Mouse (Mus musculus) brain, adult 2 months (tissue): ENCODE measurements at regions not wholly inside any gene's neighbourhood (a gene's known extent, or its start where the extent isn't known, plus 50 kb on each side); places are given as distances from the start of the nearest gene placed in this dataset.

Source experiments
- DNase-seq: peaks from one replicate; pipeline ENCODE4 v3.0.0; 2011; ENCODE audit warnings: low read depth, low spot score

GRCm38 (mm10) chr12:9261662-9262061 is 231.9 kb downstream of the Ttc32 start:
- no peak for DNase-seq

GRCm38 (mm10) chr12:9266221-9266620 is 236.4 kb downstream of the Ttc32 start:
- DNase-seq, result no peak

- DNase-seq, result no peak
Observed at GRCm38 (mm10) chr12:9271484-9271883, 241.7 kb downstream of the Ttc32 start.

- no peak for DNase-seq
Observed at GRCm38 (mm10) chr12:9274181-9274580, 244.4 kb downstream of the Ttc32 start.

GRCm38 (mm10) chr12:9275697-9276096 is 245.9 kb downstream of the Ttc32 start:
- DNase-seq, result no peak

- DNase-seq, result no peak
Observed at GRCm38 (mm10) chr12:9278735-9279134, 248.9 kb downstream of the Ttc32 start.

- DNase-seq, result no peak
Observed at GRCm38 (mm10) chr12:9279893-9280605, 250.3 kb downstream of the Ttc32 start.

- DNase-seq, result no peak
Observed at GRCm38 (mm10) chr12:9287271-9287670, 257.5 kb downstream of the Ttc32 start.

GRCm38 (mm10) chr12:9292656-9293055 is 262.9 kb downstream of the Ttc32 start:
- peak; percentile 85 for DNase-seq

- DNase-seq, result no peak
Observed at GRCm38 (mm10) chr12:9295211-9295610, 265.4 kb downstream of the Ttc32 start.

GRCm38 (mm10) chr12:9298848-9299655 is 269.3 kb downstream of the Ttc32 start:
- no peak for DNase-seq

- peak; percentile 61 for DNase-seq
Observed at GRCm38 (mm10) chr12:9304146-9304545, 265.8 kb upstream of the Osr1 start.

GRCm38 (mm10) chr12:9337891-9338672 is 231.8 kb upstream of the Osr1 start:
- peak; percentile 16 for DNase-seq

GRCm38 (mm10) chr12:9338801-9339231 is 231.1 kb upstream of the Osr1 start:
- peak; percentile 53 for DNase-seq

- DNase-seq, result no peak
Observed at GRCm38 (mm10) chr12:9340769-9341168, 229.1 kb upstream of the Osr1 start.

- DNase-seq, result no peak
Observed at GRCm38 (mm10) chr12:9345359-9345758, 224.6 kb upstream of the Osr1 start.

- DNase-seq, result no peak
Observed at GRCm38 (mm10) chr12:9355512-9355911, 214.4 kb upstream of the Osr1 start.

GRCm38 (mm10) chr12:9357856-9358255 is 212.1 kb upstream of the Osr1 start:
- DNase-seq, result no peak

GRCm38 (mm10) chr12:9358872-9359271 is 211.0 kb upstream of the Osr1 start:
- DNase-seq, result no peak

- no peak for DNase-seq
Observed at GRCm38 (mm10) chr12:9365931-9366330, 204.0 kb upstream of the Osr1 start.

GRCm38 (mm10) chr12:9368682-9369081 is 201.2 kb upstream of the Osr1 start:
- no peak for DNase-seq

GRCm38 (mm10) chr12:9401956-9402355 is 168.0 kb upstream of the Osr1 start:
- peak; percentile 51 for DNase-seq
